Mouse (Mus musculus) intestine, embryonic 15.5 days (tissue): ENCODE measurements around the gene Gabrg1. TPM values are rescaled to one million over a fixed set of nuclear protein-coding genes. Genes with fewer than 3 reads are reported as not detected.

Source experiments
- ATAC-seq: fragments of 200-750 bp; cut with Nextera tagmentation; 2 replicates; pipeline ENCODE4 v1.8.0; 2017; ENCODE audit warnings: moderate TSS enrichment, moderate library complexity
- H3K27ac ChIP-seq: fragments of 300-500 bp; sonication (generic); 2 replicates; pipeline ENCODE4 v1.5.1; 2015; ENCODE audit warnings: mild to moderate bottlenecking, inconsistent platforms
- H3K27me3 ChIP-seq: fragments of 300-500 bp; sonication (generic); replicated peaks from 2 replicates; pipeline ENCODE4 v1.6.1; 2015; ENCODE audit warnings: inconsistent platforms
- H3K36me3 ChIP-seq: fragments of 300-500 bp; sonication (generic); 2 replicates; pipeline ENCODE4 v1.6.1; 2015; ENCODE audit warnings: inconsistent platforms
- H3K4me1 ChIP-seq: fragments of 300-500 bp; sonication (generic); replicated peaks from 2 replicates; pipeline ENCODE4 v1.6.1; 2015; ENCODE audit warnings: inconsistent platforms
- H3K4me2 ChIP-seq: fragments of 300-500 bp; sonication (generic); replicated peaks from 2 replicates; pipeline ENCODE4 v1.6.1; 2015; ENCODE audit warnings: mild to moderate bottlenecking, inconsistent platforms
- H3K4me3 ChIP-seq: fragments of 300-500 bp; sonication (generic); replicated peaks from 2 replicates; pipeline ENCODE4 v1.5.1; 2015; ENCODE audit warnings: inconsistent platforms
- H3K9ac ChIP-seq: fragments of 300-500 bp; sonication (generic); 2 replicates; pipeline ENCODE4 v1.6.1; 2015; ENCODE audit warnings: inconsistent platforms
- H3K9me3 ChIP-seq: fragments of 300-500 bp; sonication (generic); 2 replicates; pipeline ENCODE4 v1.6.1; 2016; ENCODE audit warnings: inconsistent platforms
- WGBS: fragments of 180-500 bp; shearing (Covaris S2); methylation state at CpG from one replicate; pipeline ENCODE4 v1.1.7; 2015; 5-methylcytosine and 5-hydroxymethylcytosine counted together
- polyA plus RNA-seq: library from polyadenylated mRNA; unstranded; fragments of >200 nt; fragmentation: Nextera tagmentation; extraction: Ambion mirVana; gene quantifications from 2 replicates; pipeline ENCODE4 v1.2.1, GENCODE M21; 2015

The Gabrg1 gene
- 0.05 TPM in 2 replicates for polyA plus RNA-seq

GRCm38 (mm10) chr5:70842192-70843095, at the start of gene Gabrg1:
Gabrg1 (minus strand) TSS chr5:70842617.
- no peaks in the 10 kb centered on the region for H3K4me1 ChIP-seq
- ATAC-seq: peak; percentile 45; the same call in 1 of the 2 replicates
- H3K27ac ChIP-seq: no peak within 1 kb of the TSS
- H3K36me3 ChIP-seq: no peaks in the 10 kb centered on the region
- H3K4me3 ChIP-seq: peak within 1 kb of the TSS; percentile 11
- H3K9ac ChIP-seq: no peak within 1 kb of the TSS
- H3K27me3 ChIP-seq: no peaks in the 10 kb centered on the region
- 6% methylated on average over 19 of the region's 19 CpGs for WGBS
- H3K4me2 ChIP-seq: peak within 1 kb of the TSS; percentile 54
- H3K9me3 ChIP-seq: no peaks in the 10 kb centered on the region

- 78% methylated on average over 3 of the region's 3 CpGs for WGBS
- Histone ChIP-seq H3K4me2 (no peak overlapping the region), H3K27me3 (no peaks in the 10 kb centered on the region), H3K4me1 (no peaks in the 10 kb centered on the region), H3K9ac (no peak overlapping the region), H3K27ac (no peak overlapping the region), H3K9me3 (no peaks in the 10 kb centered on the region), H3K4me3 (no peak overlapping the region), H3K36me3 (no peaks in the 10 kb centered on the region)
- no peak for ATAC-seq
Observed at GRCm38 (mm10) chr5:70884026-70884425, 41.6 kb upstream of the Gabrg1 start.

- no peaks in the 10 kb centered on the region for H3K9me3 ChIP-seq
- H3K4me3 ChIP-seq: no peak overlapping the region
- ATAC-seq: no peak
- H3K4me2 ChIP-seq: no peak overlapping the region
- no peaks in the 10 kb centered on the region for H3K27me3 ChIP-seq
- H3K9ac ChIP-seq: no peak overlapping the region
- 71% methylated on average over 1 of the region's 1 CpGs for WGBS
- H3K27ac ChIP-seq: no peak overlapping the region
- no peaks in the 10 kb centered on the region for H3K36me3 ChIP-seq
- H3K4me1 ChIP-seq: no peaks in the 10 kb centered on the region
Observed at GRCm38 (mm10) chr5:70870081-70870480, 27.7 kb upstream of the Gabrg1 start.

GRCm38 (mm10) chr5:70843096-70843734, 798 bp upstream of the Gabrg1 start:
- H3K9ac ChIP-seq: no peak overlapping the region
- H3K4me1 ChIP-seq: no peaks in the 10 kb centered on the region
- H3K4me2 ChIP-seq: peak overlapping the region; percentile 54
- WGBS: 18% methylated on average over 11 of the region's 11 CpGs
- no peaks in the 10 kb centered on the region for H3K27me3 ChIP-seq
- no peaks in the 10 kb centered on the region for H3K36me3 ChIP-seq
- peak; percentile 84 for ATAC-seq
- H3K9me3 ChIP-seq: no peaks in the 10 kb centered on the region
- H3K4me3 ChIP-seq: peak overlapping the region; percentile 11
- H3K27ac ChIP-seq: no peak overlapping the region

DNA sequence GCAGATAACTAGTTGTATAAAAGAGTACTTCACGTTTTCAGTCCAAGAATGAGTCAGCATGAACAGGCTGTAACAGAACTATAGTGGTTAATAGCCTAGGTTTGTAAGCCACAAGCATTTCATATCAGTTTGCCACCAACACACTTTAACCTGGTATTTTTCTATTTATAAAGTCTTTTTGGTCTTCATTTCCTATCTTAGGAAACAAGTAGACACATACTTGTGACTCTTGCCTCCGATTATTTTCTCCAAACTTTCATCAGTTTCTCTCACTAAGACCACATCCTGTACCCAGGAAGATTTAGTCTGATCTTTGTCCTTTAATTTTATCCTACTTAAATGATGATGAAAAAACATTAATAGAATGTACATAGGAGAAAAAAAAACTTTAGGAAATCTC, 23.7 kb downstream of the Gabrg1 start:
- 72% methylated on average over 2 of the region's 2 CpGs for WGBS
- Histone ChIP-seq H3K27me3 (no peaks in the 10 kb centered on the region), H3K4me3 (no peak overlapping the region), H3K9ac (no peak overlapping the region), H3K9me3 (no peaks in the 10 kb centered on the region), H3K4me1 (no peaks in the 10 kb centered on the region), H3K27ac (no peak overlapping the region), H3K4me2 (no peak overlapping the region), H3K36me3 (no peaks in the 10 kb centered on the region)
- ATAC-seq: no peak

GRCm38 (mm10) chr5:70736156-70736555, 106.3 kb downstream of the Gabrg1 start:
- WGBS: 83% methylated on average over 2 of the region's 2 CpGs
- H3K9me3 ChIP-seq: no peaks in the 10 kb centered on the region
- H3K27ac ChIP-seq: no peak overlapping the region
- H3K4me2 ChIP-seq: no peak overlapping the region
- H3K36me3 ChIP-seq: no peaks in the 10 kb centered on the region
- H3K9ac ChIP-seq: no peak overlapping the region
- H3K4me3 ChIP-seq: no peak overlapping the region
- no peak for ATAC-seq
- H3K4me1 ChIP-seq: no peaks in the 10 kb centered on the region
- no peaks in the 10 kb centered on the region for H3K27me3 ChIP-seq

DNA sequence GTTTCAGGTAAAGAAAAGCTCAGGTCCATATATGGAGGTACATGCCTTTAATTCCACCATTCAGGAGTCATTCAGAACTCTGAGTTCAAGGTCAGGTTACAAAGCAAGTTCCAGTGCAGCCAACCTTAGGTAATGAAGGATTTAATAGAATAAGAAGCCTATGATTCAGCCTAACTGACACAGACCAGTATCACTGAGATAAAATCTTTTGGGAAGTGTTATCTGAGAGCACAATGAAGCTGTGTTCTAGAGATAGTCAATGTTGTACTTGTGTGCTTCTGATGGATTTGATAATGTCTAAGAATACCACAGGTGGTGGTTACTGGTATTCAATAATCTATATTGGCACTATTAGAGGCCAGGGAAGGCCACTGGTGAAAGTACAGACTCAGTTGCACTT, 138.1 kb downstream of the Gabrg1 start:
- no peak for ATAC-seq
- no peaks in the 10 kb centered on the region for H3K4me1 ChIP-seq
- no peaks in the 10 kb centered on the region for H3K36me3 ChIP-seq
- H3K4me3 ChIP-seq: no peak overlapping the region
- H3K27ac ChIP-seq: no peak overlapping the region
- no peak overlapping the region for H3K9ac ChIP-seq
- no peaks in the 10 kb centered on the region for H3K9me3 ChIP-seq
- no peak overlapping the region for H3K4me2 ChIP-seq
- no peaks in the 10 kb centered on the region for H3K27me3 ChIP-seq
